Mouse (Mus musculus): ENCODE measurements around the gene Arhgef38.

Arhgef38 gene

DNA sequence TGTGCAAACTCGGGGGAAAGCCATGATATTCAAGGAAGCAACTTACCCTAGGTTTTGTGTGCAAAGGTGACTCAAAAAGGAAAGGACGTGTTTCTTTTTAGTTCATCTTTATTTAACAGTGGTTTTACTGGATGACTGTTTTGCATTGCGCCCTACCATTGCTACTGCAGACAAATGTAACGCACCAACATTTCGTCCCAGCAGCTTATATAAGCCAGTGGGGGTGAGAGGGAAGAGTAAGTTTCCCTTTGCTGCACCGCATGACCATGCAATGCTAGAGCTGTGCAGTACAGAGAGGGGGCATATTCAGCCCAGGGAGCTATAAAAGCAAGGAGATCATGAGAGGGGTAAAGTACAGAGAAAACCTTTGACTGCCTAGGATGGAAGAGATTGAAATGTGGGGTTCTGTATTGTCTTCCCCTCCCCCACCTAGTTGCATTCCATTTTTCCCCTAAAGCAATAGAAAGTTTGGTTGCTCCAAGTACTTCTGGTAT is 70.8 kb downstream of the Arhgef38 start:
- no peak for DNase-seq

DNA sequence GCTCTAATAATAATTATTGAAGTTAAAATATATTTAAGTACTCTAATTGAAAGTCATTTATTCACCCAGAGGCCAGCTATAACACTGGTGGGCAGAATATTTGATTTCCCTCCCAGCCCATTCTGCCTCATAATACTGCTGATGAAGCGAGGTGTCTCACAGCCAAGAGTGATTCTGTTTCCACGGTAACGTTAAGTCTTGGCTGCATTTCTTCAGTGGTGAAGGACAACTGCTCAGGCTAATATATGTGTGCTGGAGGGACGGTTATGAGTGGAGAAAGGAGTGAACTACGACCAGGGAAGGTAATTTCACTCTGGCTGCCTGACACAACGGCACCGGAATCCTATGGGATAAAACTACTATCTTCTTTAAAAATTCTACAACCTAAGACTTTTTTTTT is 71.6 kb downstream of the Arhgef38 start:
- DNase-seq, result no peak

DNA sequence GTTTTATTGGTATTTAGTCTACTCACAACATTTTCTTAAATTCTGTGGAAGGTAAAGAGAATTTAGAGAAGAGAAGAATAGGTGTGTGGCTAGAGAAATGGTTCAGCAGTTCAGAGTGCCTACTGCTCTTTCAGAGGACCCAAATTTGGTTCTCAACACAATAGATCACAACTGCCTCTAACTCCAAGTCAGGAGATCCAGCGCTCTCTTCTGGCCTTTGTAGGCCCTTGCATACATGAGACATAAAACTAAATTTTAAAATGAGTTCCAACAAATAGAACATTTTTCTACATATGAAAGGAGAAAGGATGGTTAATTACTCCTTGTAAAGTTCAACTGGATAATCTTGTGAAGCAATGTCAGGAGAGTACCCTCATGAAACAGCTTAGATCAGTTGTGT is 73.3 kb downstream of the Arhgef38 start:
- no peak for DNase-seq

DNA sequence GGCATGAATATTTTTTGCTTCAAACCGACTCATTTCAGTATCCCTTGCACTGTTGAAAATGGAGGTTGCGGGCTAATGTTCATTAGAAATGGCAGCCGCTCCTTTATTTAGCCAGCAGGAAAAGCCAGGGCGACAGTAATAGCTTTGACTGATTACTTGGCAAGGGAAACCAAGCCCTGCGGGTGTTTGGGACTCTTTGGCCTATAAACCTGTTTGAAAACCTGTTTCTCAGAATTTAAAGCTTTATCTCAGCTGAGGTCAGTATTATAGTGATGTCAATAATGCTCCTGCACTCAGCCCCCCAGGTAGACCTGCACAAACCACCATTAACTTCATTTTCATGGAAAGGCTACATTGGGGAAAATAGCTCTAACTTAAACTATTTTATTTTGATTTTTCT is 76.5 kb downstream of the Arhgef38 start:
- no peak for DNase-seq

DNA sequence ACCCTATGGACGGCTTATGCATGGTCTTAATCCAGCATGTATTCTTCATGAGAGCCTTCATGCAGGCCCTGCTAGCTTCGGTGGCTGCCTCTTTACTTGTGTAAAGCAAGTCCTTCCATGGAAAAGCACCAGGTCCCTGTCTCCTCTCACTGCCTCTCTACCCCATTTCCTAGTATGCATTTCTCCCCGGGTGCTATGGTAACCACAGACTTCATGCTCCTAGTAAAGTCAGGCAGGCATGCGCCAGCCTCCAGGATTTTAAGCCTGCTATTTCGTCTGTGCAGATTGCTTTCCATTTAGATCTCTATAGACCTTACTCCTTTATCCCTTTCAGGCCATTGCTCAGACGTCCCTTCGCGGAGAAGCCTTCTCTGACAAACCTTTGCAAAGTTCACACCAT is 80.1 kb downstream of the Arhgef38 start:
- DNase-seq, result no peak

DNA sequence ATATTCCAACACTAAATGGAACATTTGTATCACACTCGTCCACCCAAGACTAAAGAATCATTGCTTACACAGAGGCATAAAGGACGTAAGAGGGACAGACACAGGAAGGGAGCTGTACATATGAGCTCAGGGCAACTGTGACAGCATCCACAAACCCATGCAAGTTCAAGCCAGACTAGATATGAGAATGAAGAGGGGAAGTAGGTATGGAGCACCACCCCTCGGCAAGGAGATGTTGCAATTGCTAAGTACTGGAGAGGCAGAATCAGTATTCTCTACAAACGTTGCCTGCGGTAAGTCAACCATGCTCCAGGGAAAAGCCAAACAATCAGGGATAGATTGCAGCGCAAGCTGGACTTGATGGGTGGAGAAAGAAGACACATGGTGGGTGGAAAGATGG is 81.1 kb downstream of the Arhgef38 start:
- DNase-seq, result no peak

DNA sequence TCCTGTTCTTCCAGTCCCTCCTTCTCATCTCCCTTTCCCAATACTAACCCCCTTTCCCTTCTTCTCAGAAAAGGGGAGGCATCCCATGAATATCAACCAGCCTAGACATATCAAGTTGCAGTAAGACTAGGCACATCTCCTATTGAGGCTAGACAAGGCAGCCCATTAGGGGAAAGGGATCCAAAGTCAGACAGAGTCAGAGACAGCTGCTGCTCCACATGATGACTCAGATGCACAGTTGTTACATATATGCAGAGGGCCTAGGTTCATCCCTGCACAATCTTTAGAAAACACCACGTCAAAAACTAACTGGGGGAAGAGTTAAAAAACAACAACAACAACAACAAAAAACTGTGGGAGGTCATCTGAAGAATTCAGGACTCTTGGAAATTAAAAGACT is 81.9 kb downstream of the Arhgef38 start:
- no peak for DNase-seq

DNA sequence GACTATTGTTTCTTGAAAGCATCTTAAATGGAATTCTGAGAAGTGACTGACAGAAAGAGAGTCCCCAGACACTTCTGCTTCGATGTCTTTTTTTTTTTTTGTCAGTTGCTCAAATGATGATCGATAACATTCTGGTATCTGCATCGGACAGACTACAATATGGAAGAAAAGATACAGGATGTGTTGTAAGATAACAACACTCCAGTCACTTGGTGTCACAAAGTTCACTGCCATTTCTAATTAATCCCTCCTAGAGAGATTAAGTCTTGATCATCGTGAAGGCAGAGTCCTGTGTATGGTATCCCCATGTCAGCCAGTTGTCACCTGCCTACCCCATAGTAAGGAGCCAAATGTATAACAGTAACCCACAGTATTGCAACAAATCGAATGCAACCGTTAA is 83.1 kb downstream of the Arhgef38 start:
- no peak for DNase-seq

DNA sequence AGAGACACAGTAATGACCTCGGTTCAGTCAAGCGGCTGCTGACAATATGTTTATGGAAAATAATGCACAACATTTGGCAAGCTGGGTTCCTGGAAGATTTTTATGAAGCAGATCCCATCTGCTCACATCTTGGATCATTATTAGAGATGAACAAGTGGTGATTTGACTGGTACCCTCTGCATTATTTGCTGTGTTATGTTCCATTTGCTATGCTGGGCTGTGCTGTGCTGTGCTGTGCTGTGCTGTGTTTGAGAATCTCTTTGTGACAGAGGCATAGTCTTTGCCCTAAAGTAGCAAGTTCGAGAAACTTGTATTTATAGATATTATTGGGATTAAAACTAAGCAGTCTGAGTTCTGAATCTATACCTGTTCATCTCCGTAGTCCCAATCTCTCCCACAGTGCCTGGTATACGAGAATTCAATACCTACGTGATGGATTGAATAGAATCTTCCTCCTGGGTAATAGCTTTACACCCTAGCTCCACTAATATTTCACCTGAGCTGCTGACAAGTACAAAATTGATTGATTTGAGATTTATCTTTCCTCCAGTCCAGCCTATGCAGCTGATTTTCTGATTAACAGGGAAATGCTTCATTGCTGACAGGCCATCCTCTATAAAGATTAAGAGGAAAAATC is 90.1 kb downstream of the Arhgef38 start:
- no peak for DNase-seq

DNA sequence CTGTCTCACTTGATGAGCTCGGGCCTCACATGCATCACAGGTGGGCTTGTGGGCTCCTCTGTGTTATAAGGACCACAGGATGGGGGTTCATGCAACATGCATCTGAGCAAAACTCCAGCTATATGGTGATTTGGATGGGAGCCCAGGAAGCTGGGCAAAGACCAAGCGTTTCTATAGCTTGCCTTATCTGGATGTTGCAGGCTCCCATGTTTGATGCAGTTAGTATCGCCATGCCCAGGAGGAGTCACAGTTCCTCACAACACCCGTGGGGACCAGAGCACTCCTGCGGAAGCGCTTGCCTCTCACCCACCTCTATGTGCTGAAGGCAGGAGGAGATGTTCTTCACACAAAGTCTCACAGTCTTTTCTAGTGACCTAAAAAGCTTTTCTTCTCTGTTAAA is 92.9 kb downstream of the Arhgef38 start:
- no peak for DNase-seq

DNA sequence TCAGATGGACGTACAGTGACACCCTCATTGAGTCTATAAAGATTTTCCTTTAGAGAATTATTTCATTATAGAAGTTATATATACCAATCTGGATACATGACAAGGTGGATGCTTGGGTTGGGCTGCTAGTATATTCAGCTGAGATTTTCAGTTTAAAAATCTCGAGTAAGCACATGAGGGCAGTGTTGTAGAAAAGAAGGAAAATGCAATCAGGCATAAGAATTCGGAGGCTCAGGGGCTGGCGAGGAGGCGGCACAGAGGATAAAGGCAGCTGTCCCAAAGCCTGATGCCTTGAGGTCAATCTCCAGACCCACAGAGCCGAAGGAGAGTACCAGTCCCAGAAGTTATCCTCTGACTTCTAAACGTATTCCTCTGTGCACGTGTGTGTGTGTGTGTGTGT is 102.1 kb downstream of the Arhgef38 start:
- DNase-seq, result no peak

DNA sequence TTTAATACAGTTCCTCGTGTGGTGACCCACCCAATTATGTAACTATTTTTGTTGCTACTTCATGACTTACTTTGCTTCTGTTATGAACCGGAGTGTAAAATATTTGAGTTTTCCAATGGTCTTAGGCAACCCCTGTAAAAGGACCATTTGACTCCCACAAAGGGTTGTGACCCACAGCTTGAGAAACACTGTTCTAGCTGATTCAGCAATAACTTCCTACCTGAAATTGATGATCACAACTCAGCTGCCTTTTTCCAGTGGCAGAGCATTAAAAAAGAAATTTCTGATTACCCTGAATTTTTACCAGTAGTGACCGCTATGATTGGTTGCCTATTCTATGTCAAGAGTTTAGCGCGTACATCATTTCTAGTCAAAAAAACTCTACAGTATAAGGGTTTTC is 103.4 kb downstream of the Arhgef38 start:
- DNase-seq, result no peak

DNA sequence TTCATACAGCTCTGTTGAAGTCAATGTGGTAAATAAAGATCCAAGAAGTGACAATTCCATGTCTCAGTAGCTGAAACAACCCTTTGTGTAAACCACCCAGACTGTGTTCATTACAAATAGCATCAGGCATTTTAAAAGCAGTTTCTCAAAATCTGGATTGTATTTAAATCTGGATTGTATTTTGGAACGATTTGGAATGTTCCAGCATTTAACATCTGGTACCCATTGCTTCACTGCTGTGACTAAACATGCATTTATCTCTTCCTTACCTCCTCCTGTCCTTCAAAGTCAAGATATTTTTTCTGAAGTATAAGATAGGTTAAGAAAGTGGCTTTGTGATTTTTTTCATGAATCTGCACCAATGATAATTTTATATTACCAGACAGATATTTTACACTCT is 121.5 kb downstream of the Arhgef38 start:
- DNase-seq, result no peak

DNA sequence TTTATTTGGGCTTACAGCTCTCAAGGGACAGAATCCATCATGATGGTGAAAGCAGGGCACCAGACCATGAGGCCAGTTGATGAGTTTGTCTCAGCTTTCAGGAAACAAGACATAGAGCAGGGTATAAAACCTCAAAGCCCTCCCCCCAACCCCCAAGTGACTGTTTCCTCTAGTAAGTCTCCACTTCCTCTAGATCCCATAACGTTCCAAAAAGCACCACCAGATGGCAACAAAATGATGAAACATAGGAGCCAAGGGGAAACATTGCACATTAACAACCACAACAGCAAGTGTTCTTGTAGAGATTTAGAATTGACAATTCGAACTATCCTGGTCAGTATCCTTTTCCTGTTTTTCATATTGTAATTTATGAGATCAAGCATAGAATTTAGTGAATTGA is 123.0 kb downstream of the Arhgef38 start:
- no peak for DNase-seq

DNA sequence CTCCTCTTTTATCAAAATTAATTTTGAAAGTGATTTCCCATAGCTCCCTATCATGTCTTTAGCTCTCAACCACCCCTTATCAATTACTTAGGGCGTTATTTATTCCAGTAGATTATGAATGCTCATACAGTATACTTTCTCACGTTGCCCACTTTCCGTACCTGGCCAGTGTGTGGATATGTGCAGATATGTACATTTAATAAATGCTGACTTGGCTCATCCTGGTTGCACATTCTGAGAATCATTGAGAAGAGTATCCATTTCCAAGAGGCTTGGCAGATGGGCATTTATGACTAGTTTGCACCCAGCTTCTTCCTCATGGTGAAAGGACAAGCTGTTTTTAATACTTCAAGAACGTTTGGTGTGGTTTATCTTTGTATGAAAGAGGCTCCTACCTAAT is 124.9 kb downstream of the Arhgef38 start:
- no peak for DNase-seq

DNA sequence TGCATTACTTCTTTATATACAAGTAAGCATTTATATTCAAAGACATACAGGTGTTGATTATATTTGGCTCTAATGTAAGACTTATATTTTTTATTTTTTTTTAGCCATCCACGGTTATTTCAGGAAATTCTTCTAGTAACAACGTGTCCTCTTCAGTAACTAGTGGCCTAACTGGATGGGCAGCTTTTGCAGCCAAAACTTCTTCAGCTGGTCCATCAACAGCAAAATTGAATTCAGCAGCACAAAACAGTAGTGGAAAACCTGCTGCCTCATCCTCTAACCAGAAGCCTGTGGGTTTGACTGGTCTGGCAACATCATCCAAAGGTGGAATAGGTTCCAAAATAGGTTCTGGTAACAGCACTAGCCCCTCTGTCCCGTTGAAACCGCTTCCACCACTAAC is 126.0 kb downstream of the Arhgef38 start:
- no peak for DNase-seq

DNA sequence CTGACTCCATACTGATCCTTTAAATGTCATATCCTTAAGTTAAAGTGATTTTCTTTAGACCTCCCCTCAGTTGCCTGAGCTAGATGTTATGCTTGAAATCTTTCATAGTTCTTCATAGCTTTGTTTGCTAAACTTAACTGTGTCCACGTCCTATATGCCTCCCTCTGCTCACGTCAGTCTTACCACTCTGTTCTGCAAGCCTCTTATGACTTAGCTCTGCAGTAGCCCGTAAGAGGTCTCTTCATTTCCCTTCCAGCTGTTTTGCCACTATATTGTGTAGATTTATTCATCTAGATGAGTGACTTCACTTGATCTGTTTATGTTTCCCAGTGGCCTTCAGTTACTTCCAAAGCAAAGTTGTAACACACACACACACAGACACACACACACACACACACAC is 130.3 kb downstream of the Arhgef38 start:
- no peak for DNase-seq

DNA sequence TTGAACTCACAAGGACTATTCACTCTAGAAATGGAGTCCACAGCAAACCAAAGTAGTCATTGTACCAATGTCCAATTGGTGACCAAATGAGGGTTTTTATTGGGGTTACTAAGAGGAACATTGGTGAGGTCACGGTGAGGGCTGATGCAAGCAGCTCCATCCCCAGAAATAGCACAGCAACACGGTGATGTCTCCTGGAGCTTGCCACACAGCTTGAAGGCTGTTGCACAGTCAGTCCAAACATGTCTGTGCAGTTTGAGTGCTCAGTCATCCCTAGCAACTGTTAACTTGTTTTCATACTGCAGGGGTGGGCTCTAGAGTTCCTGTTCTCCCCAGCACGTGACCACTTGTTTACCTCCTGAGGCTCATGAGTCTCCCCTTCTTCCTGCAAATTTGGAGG is 131.0 kb downstream of the Arhgef38 start:
- no peak for DNase-seq

DNA sequence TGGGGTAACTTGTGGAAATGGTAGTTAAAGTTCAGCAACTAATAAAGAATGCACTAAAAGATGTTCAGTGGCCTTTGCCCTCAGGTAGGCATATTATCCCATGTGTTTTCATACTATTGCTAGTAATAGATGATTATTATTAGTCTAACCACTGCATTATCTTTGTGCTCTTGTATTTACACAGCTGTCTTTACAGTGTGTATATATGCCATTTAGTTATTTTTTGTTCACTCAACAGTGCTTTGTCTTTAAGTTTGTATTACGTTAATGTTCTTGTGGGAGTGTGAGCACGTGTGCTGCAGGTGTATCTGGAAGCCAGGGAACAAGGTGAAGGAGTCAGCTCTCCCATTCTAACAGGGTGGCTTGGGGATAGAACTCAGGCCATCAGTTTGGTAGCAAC is 135.8 kb downstream of the Arhgef38 start:
- no peak for DNase-seq

DNA sequence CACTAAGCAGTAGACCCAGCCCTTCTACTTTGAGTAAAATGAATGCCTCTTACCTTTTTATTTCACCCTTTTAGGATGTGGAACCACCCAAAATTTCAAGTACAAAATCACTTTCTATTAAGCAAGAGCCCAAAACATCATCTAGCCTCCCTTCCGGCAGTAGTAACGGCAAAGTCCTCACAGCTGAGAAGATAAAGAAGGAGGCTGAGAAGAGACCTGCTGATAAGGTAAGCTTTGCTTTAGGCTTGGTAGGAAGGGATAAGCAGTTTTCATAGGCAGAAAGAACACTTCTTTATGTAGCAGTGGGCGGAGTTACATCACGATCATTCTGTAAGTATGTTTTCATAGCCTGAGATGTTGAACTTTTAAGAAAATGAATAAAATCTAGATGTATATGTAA is 136.4 kb downstream of the Arhgef38 start:
- DNase-seq, result no peak

DNA sequence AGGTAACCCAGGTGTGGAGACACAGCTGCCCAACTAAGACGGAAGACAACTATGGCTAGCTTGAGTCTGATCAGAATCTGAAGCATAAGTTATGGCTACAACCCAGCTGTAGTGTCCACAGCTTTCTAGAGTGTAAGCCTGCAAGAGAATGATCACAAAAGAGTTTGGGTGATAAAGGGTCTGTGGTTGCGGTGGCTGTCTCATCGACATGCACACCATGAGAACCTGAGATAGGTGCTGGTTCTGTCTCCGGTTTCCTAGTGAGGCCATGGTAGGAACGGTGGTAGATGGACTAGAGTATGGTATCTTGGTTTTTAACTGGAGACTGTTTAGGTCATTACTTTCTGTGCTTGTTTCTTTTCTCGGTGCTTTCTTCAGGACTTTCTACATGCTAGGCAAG is 136.8 kb downstream of the Arhgef38 start:
- no peak for DNase-seq

DNA sequence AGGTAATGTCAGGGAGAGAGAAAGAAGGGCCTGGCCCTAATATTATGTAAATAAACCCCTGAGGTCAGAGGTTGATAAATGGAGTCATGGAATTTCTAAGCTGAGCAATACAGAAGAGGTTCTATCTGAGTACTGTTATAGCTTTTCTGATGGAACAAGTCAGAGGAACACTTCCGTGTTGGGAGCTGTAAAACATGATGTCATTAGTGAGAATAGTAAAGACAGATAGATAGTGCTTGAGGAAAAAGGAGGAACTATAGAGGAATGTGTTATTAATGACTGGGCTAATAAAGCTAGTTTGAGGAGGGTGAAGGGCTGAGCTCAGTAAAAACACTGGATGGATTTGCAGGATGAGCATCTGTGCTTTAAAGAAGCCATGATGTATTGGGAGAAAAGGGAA is 140.4 kb downstream of the Arhgef38 start:
- DNase-seq, result no peak

DNA sequence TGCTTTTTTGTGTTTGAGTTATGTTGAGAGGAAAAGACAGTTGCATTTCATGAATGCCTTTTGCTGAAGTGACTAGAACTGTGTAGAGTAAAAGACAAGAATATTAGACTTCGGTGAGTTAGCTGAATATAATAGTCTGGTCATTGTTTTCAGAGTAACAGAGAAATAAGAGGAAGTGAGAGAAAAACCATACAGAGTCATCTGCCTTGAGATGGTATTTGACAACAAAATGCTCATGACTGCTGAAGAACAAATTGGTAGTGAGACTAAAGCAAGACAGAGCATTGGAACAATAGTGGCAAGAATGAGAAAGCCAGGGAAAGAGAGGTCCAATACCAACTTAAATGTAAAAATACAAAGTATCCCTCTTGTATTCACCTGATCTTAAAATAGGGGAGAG is 141.8 kb downstream of the Arhgef38 start:
- DNase-seq, result peak; percentile 4 to 15

DNA sequence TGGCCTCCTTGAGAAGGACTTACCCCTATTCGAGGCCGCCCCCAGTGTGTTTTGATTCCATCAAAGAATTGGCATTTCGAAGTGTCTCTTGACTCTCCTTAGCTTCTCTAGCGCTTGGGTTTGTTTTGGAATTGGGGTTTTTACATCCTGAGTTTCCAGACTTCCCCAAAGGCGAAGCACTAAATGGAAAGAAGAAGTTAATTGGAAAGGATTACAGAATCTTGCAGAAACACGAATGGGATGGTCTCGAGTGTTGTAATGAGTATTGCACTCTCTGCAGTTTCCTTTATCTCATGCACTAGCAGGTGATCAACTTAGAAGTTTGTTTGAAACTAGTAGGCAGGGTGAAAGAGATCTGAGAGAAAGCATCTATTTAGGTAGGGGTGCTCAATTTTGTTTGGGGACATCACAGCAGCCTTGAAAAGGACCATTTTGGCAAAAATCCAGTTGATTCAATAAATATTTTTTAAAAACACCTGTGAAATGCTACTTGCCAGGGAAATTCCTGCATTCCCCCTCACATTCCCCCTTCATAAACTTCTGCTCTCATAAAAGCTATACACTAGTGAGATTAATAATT is 142.4 kb downstream of the Arhgef38 start:
- DNase-seq, result peak in 1 of 2 experiments; percentile 3

DNA sequence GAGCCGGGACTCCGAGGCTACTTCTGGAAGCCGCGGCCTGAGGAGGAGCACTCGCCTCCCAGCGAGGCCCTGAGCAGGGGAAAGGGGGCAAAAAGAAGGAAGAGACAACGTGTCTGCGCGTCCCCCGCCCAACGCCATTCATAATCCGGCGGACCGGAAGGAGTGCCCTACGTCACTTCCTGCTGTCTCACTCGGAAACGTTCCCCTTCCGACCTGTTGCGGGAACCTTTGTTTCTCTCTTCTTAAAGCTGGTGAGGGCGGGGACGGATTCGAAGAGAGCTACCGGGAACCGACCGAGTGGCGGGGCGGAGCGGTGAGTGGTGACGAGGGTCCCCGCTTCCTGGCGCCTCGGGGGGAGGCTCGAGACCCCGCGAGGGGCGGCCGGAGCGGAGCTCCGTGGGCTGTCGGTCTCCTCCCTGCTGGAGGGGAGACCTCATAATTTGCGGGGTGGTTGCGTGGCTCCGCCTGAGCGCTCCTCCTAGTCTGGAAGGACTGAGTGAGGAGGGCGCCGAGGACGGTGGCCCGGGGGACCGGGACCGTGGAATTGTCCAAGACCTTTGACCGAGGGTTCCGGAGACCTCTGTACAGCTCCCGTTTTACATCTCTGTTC is 143.0 kb downstream of the Arhgef38 start, which contains the start of the genes Ints12 and Gstcd:
Ints12 (plus strand) TSS at position 177 of the 610 bp plus-strand sequence.
Gstcd (minus strand) TSS at position 370 of the 610 bp plus-strand sequence.
- DNase-seq, result peak; percentile 95
